Mouse (Mus musculus) megakaryocyte, adult 5-6 weeks (primary cell): ENCODE measurements around the gene Tnfaip3. TPM values are rescaled to one million over a fixed set of nuclear protein-coding genes. Genes with fewer than 3 reads are reported as not detected.
A peak's percentile ranks its signal among the peaks of the same experiment; 100 is the strongest.

Experiments used
- ATAC-seq: 2 replicates; pipeline ENCODE4 v1.8.0; 2016; ENCODE audit warnings: mild to moderate bottlenecking, inconsistent platforms; ENCODE audit not compliant: poor library complexity, severe bottlenecking
- total RNA-seq, 2 experiments: library from RNA; stranded (forward) in 1 of 2; stranded (reverse) in 1 of 2; fragments of 153-499, 151-499 nt in 1 of 2; fragments of 221-1000, 200-1000 nt in 1 of 2; gene quantifications; 2 replicates each; pipeline versions ENCODE4 v1.2.3 to v1.2.4; 2015 to 2017

Tnfaip3 gene
- total RNA-seq (2015) (16.1 and 21.2 TPM in 2 replicates), total RNA-seq (2017) (17.0 and 29.6 TPM in 2 replicates)

DNA sequence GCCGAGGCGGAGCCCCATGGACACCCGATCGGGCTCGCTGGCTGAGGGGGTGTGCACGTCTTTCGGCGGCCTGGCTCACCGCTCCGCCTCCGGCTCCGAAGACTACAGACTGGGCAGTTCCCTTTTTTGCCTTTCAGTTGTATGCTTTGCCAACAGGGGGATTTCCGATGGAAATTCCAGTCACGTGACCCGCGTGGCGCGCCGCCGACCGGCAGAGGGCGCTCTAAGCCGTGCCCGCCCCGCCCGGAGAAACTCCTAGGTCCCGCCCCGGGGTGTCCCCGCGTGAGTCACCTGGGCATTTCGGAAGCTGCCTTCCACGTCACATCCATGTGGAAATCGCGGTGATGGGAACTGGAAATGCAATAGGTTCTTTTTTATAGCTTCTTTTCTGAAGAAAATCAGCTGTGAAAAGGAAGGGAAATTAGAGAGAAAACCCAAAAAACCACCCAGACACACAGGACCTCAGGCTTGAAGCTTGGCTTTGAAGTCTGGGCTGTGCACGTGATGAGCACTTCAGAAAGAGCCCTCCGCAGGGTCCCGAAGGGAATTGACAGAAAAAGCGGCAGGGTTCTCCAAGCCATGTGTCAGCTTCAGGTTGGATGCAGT lies at the start of gene Tnfaip3:
TSS of gene Tnfaip3 (minus strand) at position 401 of the 606 bp plus-strand sequence.
- ATAC-seq: peak; percentile 87

DNA sequence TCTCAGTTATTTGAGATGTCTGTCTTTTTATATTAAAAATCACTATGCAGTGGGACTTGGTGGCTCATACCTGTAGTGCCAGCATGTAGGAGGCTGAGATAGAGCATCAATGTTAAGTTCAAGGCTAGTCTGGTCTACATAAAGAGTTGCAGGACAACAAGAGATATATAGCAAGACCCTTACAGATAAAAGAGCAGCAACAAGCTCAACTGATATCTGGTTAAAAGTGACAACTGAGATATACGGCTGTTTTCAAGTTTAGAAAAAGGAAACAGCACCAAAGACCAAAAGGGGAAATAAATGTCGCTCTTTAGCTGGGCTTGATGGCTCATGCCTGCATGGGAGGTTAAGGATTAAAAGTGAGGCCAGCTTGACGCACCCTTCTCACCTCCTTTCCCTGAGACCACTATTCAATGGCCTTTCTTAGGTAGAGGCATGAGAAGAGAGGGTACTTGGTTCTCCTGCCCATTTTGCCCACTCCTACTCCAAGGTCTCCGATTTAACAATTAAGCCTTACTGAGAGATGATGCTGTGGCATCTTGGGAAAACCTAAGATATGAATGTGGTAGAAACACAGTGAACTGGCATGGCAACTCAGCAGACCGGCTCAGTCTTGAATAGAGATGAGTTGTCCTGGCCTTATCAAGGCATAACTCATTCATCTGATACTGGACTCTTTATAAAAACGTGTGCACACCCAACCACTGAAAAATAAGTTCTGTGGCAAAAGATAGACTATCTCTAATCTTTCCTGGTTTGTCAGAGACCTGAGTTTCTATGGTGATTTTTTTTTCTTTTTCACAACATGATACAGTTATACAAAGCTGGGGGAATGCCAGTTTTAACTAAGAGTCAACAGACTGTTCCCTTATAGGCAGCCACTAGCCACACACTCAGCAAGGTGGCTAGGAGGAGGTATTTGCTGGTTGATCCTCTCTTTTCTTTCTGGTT lies 49.5 kb upstream of the Tnfaip3 start:
- no peak for ATAC-seq

DNA sequence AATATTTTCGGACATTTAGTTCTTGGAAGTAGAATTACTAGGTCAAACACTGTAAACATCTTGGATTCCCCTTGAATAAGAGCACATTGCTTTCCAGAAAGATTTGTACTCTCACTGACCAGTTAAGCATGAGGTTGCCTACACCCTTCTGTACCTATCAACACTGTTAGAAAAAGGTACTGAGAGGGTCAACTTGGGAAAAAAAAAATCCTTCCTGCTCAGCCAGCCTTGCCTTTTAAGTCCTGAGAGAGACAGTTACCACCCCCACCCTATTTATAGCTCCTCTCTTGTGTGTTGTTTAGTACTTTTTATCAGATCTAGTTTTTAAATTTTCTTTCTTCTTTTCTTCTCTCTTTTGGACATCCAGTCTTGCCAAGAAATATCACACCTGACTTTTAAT lies 48.2 kb upstream of the Tnfaip3 start:
- ATAC-seq: no peak

DNA sequence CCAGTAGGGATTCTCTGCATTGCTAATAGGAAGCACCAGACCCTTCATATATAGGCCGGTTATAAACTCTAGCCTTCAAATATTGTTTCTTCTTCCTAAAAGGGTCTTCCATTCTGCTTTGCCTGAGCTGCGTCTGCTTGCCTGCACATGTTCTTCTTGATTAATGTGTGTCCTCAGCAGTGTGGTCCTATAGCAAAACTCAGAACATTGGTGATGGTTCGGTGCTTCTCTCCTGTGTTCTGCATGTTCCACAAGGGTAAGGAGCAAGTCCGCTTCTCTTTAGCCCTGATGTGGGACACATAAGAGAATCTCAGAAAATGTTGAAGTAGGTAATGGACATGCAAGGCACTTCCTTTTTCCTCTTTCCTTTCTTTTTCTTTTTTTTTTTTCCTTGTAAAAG lies 47.8 kb upstream of the Tnfaip3 start:
- no peak for ATAC-seq

DNA sequence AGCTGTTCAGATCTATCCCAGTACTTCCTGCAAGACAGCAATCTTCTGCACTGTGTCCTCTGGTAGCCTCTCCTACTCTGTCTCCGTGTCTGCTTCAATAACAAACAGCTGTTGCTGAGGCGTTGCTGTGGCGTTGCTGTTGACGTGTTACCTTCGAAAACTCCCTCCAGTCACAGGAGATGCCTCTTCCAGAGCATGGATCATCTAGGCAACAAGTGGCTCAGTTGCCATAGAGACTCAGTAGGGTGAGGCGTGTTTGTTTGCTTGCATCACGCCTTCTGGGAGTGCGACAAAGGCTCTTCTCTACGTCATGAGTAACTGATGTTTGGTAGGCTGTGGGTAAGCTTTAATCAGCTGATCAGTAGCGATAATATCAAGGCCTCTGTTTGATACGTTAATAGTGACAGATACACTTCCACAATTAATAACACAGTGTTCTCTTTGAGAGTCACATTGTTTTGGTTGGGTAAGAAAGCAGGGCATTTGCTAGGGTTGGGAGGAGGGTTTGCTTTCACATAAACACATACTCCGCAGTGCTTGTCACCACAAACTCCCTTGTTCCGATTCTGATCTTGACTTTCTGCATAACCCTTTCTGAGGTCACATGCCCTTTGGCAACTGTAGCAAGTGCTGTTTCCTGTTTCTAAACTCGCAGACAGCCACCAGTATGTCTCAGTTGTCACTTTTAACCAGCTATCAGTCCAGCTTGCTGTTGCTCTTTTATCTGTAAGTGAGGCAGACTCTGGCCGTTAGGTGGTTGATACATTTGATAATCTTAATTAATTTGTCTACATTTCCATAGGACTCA lies 46.8 kb upstream of the Tnfaip3 start:
- peak; percentile 82 for ATAC-seq

DNA sequence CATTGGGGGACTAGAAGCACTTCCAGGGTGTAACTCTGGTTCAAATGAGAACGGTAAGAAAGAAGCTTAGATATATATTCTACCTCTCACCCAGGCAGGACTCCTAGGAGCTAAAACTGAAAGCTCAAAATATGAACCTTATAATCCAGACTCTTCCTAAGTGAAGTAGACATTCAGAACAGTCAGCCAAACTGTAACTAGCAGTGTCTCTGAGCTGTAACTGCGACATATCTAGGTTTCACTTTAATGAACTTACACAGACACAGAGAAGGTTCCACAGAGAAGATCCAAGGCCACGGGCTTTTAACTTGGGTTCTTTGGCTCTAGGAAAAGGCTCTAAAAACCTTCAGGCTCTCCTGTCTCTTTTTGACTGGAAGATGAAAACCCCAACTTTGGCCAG lies 45.7 kb upstream of the Tnfaip3 start:
- no peak for ATAC-seq

DNA sequence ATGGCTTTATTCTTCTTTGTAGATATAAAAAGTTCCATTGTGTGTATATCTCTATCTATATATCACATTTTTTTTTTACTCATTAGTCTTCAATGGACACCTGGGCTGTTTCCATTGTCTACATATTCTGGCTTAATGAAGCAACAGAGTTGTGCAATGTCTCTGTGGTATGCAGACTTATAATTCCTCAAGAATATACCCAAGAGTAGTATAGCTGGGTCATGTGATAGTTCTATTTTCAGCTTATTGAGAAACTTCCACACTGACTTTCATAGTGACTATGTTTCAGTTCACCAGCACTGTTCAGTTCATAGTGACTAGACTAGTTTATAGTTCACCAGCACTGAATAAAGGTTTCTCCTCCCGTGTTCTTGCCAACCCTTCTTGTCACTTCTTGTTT lies 38.1 kb upstream of the Tnfaip3 start:
- ATAC-seq: peak; percentile 99

DNA sequence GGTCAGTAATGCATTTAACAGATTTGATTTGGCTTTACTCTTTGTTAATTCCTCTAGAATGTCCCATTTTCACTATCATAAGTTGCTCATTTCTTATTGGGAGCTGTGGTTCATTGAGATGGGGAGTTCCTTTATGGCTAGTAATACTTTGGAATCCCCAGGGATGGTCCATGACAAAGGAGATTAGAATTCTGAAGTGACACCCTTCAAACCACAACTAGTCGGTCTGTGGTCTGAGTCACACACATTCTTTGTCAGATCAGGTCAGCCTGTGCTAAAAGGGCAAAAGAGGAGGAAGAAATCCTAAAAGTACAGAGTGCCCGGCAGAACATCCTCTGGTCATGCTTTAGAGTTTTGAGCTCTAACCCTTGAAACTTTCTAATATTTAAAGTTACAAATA lies 30.5 kb upstream of the Tnfaip3 start:
- ATAC-seq: no peak

DNA sequence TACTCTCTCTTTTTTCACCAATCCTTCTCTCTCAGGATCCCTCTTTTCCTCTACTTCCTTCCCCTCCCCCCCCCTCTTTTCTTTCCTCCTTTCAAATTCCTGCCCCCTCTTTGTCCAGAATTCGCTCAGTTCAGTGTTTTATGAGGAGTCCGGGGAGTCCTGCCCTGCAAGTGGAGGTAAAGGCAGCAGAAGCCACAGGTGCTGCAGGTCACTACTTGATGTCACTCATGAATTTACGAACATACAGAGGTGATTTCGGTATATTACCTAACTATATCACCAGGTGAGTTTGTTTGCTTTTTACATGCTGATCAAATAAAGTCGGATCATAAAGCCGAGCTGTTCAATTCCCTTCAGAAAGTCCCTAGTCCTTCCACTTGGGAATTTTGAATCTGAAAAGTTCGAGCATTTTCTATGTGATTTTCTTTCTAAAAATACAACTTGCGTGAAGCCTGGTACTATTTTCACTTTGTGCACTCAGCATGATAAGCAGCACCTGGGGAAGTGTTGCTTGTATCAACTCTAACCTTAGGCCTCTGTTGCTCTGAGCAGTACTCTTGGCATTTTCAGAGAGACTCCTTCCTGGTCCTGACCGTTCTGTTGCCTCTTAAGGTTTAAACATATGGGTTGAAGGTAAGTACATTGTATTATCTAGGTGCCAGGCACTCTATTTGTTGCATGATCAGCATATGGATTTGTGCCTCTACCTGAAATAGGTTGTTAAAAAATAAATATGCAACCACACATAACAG lies 29.5 kb upstream of the Tnfaip3 start:
- no peak for ATAC-seq

DNA sequence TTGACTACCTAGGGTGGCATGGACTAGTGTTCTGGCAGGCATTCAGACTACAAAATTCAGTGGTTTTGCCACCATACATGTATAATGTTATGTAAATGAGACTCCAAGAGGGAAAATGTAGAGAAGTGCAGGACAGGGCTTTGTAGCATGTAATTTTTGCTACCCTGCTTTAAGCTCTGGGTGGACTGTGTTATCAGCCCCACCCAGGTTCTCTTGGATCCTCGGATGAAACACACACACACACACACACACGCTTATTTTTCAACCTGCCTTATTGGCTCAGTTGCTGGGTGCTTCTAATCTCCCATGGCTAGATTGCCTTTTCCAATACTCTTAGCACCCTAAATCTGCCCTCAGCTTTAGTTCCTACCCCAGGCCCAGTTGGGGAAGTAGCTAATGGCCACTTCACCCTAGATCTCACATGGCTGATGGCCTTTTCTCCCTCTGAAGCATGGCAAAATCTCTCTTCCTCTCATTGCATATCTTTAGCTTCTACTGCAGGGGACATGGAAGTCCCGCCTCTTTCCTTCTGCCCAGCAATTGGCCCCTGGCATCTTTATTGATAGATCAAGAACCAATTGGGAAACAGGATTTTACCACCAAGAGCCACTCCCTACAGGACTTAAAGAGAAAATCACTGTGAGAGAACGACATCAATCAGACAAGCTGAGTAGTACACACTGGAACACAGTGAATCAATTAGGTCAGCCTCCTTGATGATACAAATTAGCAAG lies 28.2 kb upstream of the Tnfaip3 start:
- peak; percentile 93 for ATAC-seq

DNA sequence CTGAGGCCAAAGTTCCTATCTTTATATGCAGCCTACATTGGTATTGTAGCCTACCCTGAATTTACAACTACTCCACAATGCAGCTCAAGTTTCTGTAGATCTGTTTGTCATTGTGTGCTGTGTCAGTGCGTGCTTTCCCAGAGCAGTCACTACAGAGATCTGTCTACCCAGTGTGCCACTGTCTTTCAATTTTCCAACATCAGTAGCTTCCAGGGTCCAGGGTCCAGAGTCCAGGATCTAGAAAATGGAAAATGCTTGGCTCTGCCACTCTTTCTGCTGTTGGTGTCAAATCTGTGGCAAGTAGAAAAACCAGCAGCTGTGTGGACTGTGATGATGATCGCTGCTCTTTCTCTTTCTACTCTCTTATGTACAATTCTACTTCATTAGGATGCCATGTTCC lies 24.7 kb upstream of the Tnfaip3 start:
- ATAC-seq: no peak

DNA sequence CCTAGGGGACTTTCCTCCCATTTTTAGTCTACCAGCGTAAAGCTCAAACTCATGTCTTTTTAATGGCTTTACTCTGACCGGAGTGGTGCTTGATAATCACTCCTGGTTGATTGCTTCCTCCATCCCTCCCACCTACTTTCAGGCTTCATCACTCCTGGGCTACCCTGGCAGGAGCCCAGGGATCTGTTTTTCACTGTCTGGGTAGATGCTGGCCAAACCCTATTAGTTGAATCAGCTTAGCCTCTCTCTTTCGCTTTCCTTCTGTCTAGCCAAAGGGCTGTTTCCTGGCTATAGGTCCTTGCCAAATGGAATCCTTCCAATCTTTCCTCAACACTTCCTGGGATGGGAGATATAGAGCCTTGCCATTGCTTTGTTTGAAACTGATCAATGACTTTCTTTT lies 19.3 kb upstream of the Tnfaip3 start:
- ATAC-seq: no peak

DNA sequence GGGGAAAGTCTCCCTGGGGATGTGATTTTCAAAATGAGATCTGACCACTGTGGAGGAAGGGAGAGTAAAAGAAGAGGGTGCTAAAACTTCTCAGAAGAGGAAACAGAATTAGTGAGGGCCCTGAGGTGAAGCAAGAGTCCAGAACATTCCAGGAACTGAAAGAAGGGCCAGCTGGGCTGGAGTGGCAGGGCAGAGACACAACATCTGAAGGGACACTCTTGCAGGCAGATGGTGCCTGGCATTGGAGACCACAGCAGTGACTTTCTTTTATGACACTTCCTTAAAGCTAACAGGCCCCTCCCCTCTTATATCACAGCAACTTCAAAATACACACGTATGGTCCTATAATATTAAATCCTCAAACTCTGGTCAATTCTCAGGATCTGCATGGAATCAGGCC lies 18.2 kb upstream of the Tnfaip3 start:
- peak; percentile 98 for ATAC-seq

DNA sequence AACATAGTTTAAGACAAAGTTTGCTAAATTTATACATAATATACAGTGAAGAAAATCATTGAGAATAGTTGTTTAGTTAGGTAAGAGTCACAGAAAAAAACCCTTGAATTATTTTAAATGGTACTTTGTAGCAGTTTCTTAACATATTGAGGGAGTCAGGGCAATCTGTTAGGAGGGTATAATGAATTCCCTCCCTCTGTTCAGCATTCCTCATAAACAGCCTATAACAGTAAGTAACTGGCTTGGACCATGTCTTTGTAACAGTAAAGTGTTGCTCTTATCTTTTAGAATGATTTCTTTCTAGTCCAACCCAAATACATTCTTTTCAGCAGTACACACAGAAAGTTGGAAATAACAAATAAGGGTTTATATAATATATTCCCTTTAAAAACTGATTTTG lies 16.4 kb upstream of the Tnfaip3 start:
- ATAC-seq: no peak

DNA sequence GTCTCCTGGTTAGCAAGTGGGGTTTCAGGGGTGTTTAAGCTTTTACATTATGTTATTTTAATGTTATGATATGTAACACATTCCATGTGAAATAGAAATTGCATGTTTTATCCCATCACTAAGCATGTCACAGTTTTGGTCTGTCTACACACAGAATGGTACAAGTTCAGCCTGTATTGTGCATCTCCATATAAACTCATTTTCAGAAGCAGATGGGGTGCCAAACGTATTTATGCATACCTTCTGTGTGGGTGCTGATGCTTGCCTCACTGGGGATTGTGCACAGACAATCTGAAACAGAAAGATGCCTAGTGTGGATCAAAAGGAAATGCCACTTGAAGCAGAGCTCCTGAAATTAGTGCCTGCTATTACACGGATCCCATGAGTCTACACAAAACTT lies 15.2 kb upstream of the Tnfaip3 start:
- no peak for ATAC-seq

DNA sequence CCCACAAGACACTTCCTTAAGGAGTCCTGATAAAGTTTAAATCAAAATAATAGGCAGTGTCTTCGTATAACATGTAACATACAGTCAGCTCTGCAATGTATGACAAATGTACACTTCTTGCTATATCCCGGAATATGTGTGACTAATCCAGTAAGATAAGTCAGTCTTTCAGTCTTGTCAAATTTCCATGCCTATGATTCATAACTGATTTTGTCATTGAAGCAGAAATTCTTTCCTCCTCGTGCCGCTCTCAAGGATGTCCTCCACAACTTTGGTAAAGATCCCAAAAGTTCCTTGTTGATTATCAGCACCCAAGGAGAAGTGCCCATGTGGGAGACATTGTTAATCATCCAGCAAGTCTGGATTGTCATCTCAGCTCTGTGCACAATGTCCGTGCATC lies 11.3 kb upstream of the Tnfaip3 start:
- ATAC-seq: no peak

DNA sequence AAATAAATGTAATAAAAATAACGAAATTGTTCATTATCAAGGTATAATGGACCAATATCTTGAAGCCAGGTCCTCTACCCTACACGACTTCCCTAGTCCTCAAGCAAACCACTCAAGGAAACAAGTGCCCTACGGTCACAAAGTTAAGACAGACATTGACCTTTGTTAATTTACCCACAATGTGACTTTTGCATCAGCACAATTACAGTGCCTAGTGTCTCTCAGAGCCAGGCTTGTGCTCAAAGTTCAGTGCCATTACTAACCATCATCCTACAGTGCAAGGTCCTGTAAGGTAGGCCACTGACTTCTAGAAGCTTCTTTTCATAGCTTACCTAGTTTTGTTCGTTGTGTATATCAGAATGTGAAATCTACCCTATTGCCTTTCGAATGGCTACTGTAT lies 8.9 kb upstream of the Tnfaip3 start:
- ATAC-seq: no peak

DNA sequence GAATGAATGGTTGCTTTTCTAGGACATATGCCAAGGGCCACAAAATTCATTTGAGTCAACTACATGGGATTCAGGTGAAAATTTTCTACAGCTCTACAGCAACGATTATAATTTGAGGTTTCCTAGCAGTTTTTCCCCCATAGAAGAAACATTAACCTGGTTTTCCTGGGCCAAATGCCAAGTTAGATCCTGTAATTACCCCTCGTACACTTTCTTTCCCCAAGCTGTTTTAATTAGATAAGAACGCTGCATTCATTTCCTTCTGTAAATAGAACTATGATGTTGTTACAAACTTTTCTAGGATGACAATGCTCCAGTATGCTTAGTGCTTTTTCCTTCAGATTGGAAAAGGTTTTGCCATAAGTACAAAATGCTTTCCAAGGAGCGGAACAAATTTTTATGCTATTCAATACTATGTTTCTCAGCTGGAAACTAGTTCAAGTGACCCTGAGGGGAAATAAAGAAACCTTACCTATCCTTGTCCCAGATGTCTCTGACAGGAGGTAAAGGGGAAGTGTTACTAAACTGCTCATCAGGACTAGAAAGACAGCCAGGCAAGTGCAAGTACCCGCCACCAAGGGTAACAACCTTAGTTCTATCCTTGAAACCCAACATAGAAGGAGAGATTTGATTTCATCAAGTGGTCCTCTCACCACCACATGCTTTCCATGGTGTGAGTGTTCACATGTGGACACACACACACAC lies 8.3 kb upstream of the Tnfaip3 start:
- ATAC-seq: no peak

DNA sequence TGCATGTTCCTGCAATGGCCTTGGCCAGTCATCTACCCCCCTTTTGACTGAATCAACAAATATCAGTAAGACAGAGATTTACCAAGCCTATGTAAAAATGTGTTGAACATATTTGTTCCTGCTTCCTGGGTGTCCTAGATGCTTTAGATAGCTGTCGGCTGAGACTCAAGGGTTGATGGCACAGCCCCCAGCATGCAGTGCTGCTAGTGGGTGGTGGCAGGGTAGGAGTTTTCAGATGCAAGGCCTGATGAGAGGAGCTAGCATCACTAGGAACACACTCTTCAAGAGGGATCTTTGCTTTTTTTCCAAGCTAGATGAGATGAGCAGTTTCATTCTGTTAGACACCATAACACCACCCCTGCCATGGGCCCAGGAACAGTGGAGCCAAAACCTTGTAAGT lies 6.8 kb upstream of the Tnfaip3 start:
- ATAC-seq: no peak
